Mouse (Mus musculus): ENCODE data around the gene Adamts2. TPM values are rescaled to one million over a fixed set of nuclear protein-coding genes. Genes with fewer than 3 reads are reported as not detected.

Gene Adamts2
- total RNA-seq, 2 experiments from 2014 or later, result 17.4 to 17.8 TPM

GRCm38 (mm10) chr11:50622238-50622726 is 20.4 kb downstream of the Adamts2 start:
- DNase-seq (ENCODE audit: low spot score in 2 of 2), result no peak

GRCm38 (mm10) chr11:50623806-50624205 is 21.9 kb downstream of the Adamts2 start:
- DNase-seq (ENCODE audit: low spot score in 2 of 2), result no peak

- no peak for DNase-seq (ENCODE audit: low spot score in 2 of 2)
Observed at GRCm38 (mm10) chr11:50624239-50624638, 22.4 kb downstream of the Adamts2 start.

GRCm38 (mm10) chr11:50624720-50625119 is 22.8 kb downstream of the Adamts2 start:
- DNase-seq (ENCODE audit: low spot score in 2 of 2), result no peak

- DNase-seq (ENCODE audit: low spot score in 2 of 2), result no peak
Observed at GRCm38 (mm10) chr11:50628915-50629314, 27.0 kb downstream of the Adamts2 start.

- DNase-seq (ENCODE audit: low spot score in 2 of 2), result no peak
Observed at GRCm38 (mm10) chr11:50630462-50630861, 28.6 kb downstream of the Adamts2 start.

GRCm38 (mm10) chr11:50632270-50632669 is 30.4 kb downstream of the Adamts2 start:
- DNase-seq (ENCODE audit: low spot score in 2 of 2), result no peak

- no peak for DNase-seq (ENCODE audit: low spot score in 2 of 2)
Observed at GRCm38 (mm10) chr11:50635051-50635590, 33.2 kb downstream of the Adamts2 start.

GRCm38 (mm10) chr11:50637026-50637425 is 35.1 kb downstream of the Adamts2 start:
- DNase-seq (ENCODE audit: low spot score in 2 of 2), result no peak

- no peak for DNase-seq (ENCODE audit: low spot score in 2 of 2)
Observed at GRCm38 (mm10) chr11:50638197-50638867, 36.4 kb downstream of the Adamts2 start.

- DNase-seq (ENCODE audit: low spot score in 2 of 2), result no peak
Observed at GRCm38 (mm10) chr11:50638868-50639220, 37.0 kb downstream of the Adamts2 start.

GRCm38 (mm10) chr11:50642583-50642982 is 40.7 kb downstream of the Adamts2 start:
- no peak for DNase-seq (ENCODE audit: low spot score in 2 of 2)

GRCm38 (mm10) chr11:50646148-50646547 is 44.3 kb downstream of the Adamts2 start:
- no peak for DNase-seq (ENCODE audit: low spot score in 2 of 2)

GRCm38 (mm10) chr11:50648143-50648807 is 46.4 kb downstream of the Adamts2 start:
- no peak for DNase-seq (ENCODE audit: low spot score in 2 of 2)

- DNase-seq (ENCODE audit: low spot score in 2 of 2), result no peak
Observed at GRCm38 (mm10) chr11:50650037-50650436, 48.2 kb downstream of the Adamts2 start.

GRCm38 (mm10) chr11:50653746-50654431 is 52.0 kb downstream of the Adamts2 start:
- no peak for DNase-seq (ENCODE audit: low spot score in 2 of 2)

- no peak for DNase-seq (ENCODE audit: low spot score in 2 of 2)
Observed at GRCm38 (mm10) chr11:50658826-50659225, 56.9 kb downstream of the Adamts2 start.

GRCm38 (mm10) chr11:50662176-50662575 is 60.3 kb downstream of the Adamts2 start:
- DNase-seq (ENCODE audit: low spot score in 2 of 2), result no peak

GRCm38 (mm10) chr11:50664826-50665225 is 62.9 kb downstream of the Adamts2 start:
- DNase-seq (ENCODE audit: low spot score in 2 of 2), result no peak

GRCm38 (mm10) chr11:50669542-50670362 is 67.9 kb downstream of the Adamts2 start:
- no peak for DNase-seq (ENCODE audit: low spot score in 2 of 2)

GRCm38 (mm10) chr11:50670363-50670725 is 68.5 kb downstream of the Adamts2 start:
- no peak for DNase-seq (ENCODE audit: low spot score in 2 of 2)

Data from adrenal gland, postnatal 4 days (tissue).